Mouse (Mus musculus) mouse trophoblast stem cell (cell line): Measurements from ENCODE around the gene Synrg.

Source experiments
- in situ Hi-C, 2 experiments: fragments of 300-500 bp; cut with MseI, MboI; formaldehyde crosslinking; loops; 2 replicates in 1 of 2; 3 replicates in 1 of 2; pipeline ENCODE4 v1.15.1; 2025

The Synrg gene

DNA sequence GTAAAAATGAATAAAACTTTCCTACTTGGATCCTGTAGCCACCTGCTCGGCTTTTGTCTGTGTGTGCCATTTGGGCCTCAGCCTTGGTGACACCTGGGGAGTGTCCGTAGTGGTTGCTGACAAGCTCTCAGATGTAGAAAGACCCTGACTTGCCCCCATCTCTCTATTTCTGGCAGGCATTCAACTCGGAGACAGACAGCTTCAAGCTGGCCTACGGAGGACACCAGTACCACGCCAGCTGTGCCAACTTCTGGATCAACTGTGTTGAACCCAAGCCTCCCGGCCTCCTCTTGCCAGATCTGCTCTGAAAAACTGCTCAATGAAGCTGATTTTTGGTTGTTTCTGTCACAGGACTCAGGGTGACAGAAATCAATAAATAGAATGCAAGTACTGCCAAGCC is 76.4 kb downstream of the Synrg start:
- in situ Hi-C loops = no loop called here

DNA sequence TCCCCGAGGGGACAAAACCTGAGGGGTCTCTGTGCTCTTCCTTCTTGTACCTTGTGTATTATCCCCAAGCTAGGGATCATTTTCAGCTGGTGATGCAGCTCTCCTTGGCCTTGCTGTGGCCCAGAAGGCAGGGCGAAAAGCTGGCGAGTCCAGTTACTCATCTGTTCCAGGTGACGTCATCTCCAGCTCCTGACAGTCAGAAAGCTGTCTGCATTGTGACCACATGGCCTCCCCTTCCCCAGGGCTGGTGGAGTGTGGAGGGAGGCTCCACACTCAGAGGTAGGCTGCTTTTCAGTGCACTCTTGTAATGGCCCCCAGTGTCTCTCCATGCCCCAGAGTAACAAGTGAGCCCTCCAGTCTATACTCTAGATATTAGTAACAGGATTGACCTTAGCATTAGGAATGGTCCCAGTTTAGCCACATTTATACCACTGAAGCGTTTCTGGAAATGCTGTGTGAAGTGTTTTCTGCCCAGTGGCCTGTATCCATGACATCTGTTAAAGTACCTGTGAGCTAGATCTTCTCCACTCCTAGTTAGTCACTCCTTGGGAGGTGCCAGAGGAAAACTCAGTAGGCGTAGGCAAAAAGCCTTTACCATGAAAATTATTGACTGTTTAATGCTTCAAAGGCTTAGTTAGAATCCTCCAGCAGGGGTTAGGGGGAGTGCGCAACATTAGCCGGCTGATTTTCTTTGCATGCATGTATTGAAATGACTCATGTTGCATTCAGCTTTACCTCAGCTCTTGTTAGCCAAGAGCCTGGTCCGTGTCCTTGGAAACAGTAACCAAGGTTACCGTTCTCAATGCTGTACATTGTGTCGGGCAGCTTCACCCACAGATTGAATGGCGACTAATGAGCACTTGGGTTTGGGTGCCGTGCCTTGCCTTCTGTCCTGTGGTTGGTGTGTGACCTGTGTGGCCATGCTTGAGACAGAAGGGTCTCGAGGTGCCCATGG is 78.9 kb downstream of the Synrg start:
- in situ Hi-C loops = no loop called here

GRCm38 (mm10) chr11:84044988-84045387 is 80.8 kb downstream of the Synrg start:
- in situ Hi-C loops = no loop called here

GRCm38 (mm10) chr11:84047270-84047669 is 83.0 kb downstream of the Synrg start:
- in situ Hi-C loops = no loop called here

DNA sequence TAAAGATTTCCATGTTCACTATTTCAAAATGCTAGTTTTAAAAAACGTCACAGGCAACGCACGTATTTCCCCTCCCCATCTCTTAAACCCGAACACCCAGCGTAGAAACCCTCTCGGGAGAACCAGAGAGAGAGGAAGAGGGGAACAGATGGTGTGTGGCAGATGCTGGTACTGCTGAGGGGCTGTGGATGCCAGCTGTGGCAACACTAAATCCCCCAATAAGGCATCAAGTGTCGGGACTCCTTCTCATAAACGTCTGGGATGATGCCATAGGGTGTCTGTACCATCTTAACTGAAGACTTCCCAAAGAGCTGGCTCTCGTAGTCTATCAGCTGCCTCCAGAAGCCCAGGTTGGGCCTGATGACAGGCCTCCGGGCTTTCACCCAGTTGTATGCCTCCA is 84.2 kb downstream of the Synrg start:
- in situ Hi-C loops = no loop called here

DNA sequence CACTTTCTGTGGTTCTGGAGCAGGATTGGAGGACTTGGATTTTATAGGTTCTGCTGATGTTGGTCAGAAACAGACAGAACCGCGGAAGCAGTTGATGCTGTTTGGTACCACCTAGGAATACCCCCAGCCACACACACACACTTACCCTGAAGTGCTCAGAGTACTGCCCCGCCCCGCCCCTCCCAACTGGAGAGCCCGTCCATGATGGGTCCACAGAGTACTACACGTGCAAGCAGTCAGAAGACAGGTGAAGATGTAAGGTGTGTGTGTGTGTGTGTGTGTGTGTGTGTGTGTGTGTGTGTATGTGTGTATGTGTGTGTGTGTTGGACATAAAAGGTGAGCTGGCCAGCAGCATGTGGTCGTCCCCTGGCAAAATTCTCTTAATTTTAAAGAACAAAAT is 88.8 kb downstream of the Synrg start:
- in situ Hi-C loops = no loop called here

DNA sequence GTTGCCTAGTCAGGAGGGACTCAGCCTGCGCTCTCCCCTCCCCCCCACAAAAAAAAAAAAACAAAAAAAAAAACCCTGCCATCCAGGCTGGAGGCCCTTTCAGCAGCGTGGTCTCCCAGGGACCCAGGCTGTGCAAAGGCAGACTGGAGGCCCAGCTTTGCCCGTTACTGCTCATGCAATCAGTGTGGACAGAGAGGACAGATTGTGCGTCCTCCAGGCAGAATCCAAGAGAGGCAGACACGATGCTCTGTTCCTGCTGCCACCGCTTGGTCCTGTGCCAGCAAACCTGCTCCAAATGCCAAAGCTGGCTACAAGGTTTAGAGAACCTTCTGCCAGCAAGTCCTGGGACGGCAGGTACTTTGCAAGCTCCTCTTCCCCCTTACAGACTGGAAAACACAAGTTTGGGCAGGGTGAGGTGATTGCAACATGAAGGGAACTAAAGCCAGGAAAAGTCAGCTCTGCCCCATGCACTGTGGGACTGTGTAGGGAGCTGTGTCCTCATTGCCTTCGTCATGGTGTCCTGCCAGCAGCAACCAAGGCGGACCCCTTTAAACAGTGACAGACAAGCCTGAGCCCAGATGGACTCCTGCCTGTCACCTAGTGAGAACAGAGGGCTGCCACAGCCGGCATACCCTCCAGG is 89.4 kb downstream of the Synrg start:
- in situ Hi-C loops = no loop called here

DNA sequence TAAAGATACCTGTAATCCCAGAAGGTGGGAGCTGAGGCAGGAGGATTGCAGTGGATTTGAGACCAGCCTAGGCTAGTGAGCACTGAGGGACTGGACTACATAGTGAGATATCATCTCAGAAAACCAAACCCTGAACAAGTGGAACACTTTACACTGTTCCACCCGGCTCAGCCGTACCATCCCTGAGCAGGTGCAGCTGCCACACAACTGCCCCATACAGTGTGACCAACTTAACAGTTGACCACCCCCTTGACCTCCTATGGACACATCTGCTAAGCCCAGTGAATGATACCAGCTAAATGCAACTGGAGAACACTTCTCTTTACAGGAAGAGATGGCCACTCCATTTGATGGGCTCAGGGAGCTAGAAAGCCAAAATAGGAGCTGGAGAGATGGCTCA is 93.2 kb downstream of the Synrg start:
- in situ Hi-C loops = no loop called here

DNA sequence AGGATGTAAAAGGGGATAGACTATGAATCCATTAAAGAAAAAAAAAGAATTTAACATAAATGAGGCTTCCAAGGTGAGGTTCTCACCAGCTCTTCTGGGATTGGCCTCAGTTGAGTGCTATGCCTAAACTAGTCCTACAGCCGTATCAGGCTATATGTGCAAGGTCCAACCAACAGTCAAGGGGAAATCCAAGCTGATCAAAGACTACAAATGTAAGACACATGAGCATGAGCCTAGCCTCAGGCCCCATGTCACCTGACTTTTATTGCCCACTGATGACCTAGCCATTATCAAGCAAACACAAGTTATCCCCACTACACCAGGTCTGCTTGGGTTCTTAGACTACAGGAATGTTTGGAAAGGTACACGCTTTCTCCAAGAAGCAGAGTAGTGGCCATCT is 95.6 kb downstream of the Synrg start:
- in situ Hi-C loops = no loop called here

GRCm38 (mm10) chr11:84060635-84061034 is 96.4 kb downstream of the Synrg start:
- in situ Hi-C loops = no loop called here

DNA sequence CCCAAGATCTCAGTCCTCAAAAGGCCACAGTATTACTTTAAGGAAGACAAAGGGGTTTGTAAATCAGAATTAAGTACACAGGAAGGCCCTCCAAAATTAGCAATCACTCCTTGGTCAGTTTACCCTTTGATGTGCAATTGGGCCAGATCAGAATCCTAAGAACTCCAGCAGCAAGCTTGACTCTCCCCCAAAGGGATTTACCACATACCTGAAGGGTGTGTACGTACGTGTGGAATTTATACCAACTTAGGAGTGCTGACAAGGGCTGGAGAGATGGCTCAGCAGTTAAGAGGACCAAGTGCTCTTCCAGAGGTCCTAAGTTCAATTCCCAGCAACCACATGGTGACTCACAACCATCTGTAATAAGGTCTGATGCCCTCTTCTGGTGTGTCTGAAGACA is 97.7 kb downstream of the Synrg start:
- in situ Hi-C loops = no loop called here

DNA sequence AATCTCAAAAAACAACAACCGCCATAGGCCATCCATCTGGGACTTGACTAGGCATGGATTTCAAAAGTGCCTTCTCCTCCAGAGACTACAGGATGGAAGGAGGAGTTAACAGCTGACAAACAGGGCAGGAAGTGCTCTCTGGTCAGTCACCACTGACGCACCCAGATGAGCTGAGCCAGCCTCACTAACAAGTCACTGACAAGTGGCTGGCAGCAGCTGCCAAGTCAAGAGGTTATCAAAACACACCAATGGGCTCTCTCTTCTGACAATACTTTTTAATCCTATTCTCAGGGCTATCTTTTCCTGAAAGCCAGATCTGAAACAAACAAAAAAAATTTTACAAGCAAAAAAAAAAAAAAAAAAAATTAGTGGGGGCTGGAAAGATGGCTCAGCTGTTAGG is 98.6 kb downstream of the Synrg start:
- in situ Hi-C loops = no loop called here

- in situ Hi-C loops = no loop called here
These were observed 99.5 kb downstream of the Synrg start for GRCm38 (mm10) chr11:84063631-84064209.

GRCm38 (mm10) chr11:84066071-84066481 is 101.8 kb downstream of the Synrg start:
- in situ Hi-C loops = no loop called here

- in situ Hi-C loops = no loop called here
These were observed 102.9 kb downstream of the Synrg start for GRCm38 (mm10) chr11:84066927-84067645.

- in situ Hi-C loops = no loop called here
These were observed 103.5 kb downstream of the Synrg start for GRCm38 (mm10) chr11:84067720-84068190.

- in situ Hi-C loops = no loop called here
These were observed 104.2 kb downstream of the Synrg start for GRCm38 (mm10) chr11:84068191-84069033.

- in situ Hi-C loops = no loop called here
These were observed 104.8 kb downstream of the Synrg start, which contains the start of gene Dusp14 for GRCm38 (mm10) chr11:84069034-84069370. Gene Dusp14, minus strand, starts transcription at chr11:84069261.

GRCm38 (mm10) chr11:84072904-84073651 is 108.8 kb downstream of the Synrg start:
- in situ Hi-C loops = no loop called here
